Mouse (Mus musculus) bone marrow macrophage, adult 2 months (primary cell): ENCODE data around the gene Pnpo.

Source experiments
- CTCF ChIP-seq: IDR thresholded peaks from 2 replicates; pipeline ENCODE4 v1.5.1; 2012; ENCODE audit warnings: low read depth, mild to moderate bottlenecking, low read length, moderate library complexity
- POLR2A ChIP-seq: IDR thresholded peaks from 2 replicates; pipeline ENCODE4 v1.6.1; 2012; ENCODE audit warnings: mild to moderate bottlenecking, low read depth, low read length, borderline replicate concordance

- TF ChIP-seq CTCF, result no peak
- no peak for TF ChIP-seq POLR2A
These were observed 39.1 kb upstream of the Pnpo start, which contains the start of gene Sp2 for GRCm38 (mm10) chr11:96982859-96983258.
